Mouse (Mus musculus) thymus, postnatal 25 days (tissue): ENCODE results near the gene Zscan4b.
"Not testable (repeated sequence)": the region's sequence is repeated elsewhere in the genome, so short reads cannot be mapped to it uniquely, and the experiment has no call there.

ENCODE experiments used
- DNase-seq: peaks from one replicate; pipeline ENCODE4 v3.0.0; 2022

Zscan4b gene

DNA sequence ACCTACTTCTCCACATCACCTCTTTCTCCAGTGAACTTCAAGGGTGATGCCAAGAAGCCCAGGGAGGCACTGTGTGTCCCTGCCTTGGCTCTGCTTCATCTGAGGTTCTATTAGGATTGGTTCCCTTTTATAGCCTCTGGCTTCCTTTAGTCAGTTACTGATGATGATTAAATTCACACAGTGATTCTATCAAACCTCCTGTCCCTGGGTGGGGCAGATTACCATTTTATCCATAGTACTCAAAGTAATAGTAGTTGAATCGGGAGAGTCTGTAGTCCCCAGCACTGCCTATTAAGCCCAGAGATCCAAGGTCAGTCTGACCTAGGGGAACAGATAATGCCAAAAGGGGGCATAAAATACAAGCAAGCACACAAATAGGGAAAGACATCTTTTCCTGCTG, at the start of gene Zscan4b:
Zscan4b (minus strand) TSS at position 101 of the 400 bp plus-strand sequence.
- DNase-seq = not testable (repeated sequence)
